Mouse (Mus musculus): Measurements from ENCODE around the gene Vwa3a. TPM values are rescaled to one million over a fixed set of nuclear protein-coding genes. Genes with fewer than 3 reads are reported as not detected.

The Vwa3a gene
- polyA plus RNA-seq, 1 experiment from 2014 or later: 0.43 TPM

GRCm38 (mm10) chr7:120836361-120836760, 97.2 kb downstream of the Vwa3a start:
- H3K4me1 ChIP-seq (ENCODE audit: control insufficient read depth, insufficient read depth, low read length): no peaks in the 10 kb centered on the region
- 7% methylated on average over 12 of the region's 12 CpGs for WGBS
- no peaks in the 10 kb centered on the region for H3K27me3 ChIP-seq (ENCODE audit: control insufficient read depth, insufficient read depth, low read length)
- H3K4me2 ChIP-seq (ENCODE audit: low read depth, low read length): peak overlapping the region; percentile 56
- H3K4me3 ChIP-seq (replicated peaks; ENCODE audit: low read length): peak overlapping the region; percentile 73
- peak overlapping the region; percentile 54 for H3K9ac ChIP-seq (ENCODE audit: low read length)
- no peak overlapping the region for H3K27ac ChIP-seq (ENCODE audit: low read length)
- ATAC-seq (ENCODE audit: insufficient read depth, low FRiP score): no peak
- H3K9me3 ChIP-seq (replicated peaks; ENCODE audit: control insufficient read depth, low read length): no peaks in the 10 kb centered on the region
- H3K36me3 ChIP-seq (ENCODE audit: control insufficient read depth, insufficient read depth, low read length): no peaks in the 10 kb centered on the region

- 52% methylated on average over 5 of the region's 5 CpGs for WGBS
These were observed 99.5 kb downstream of the Vwa3a start for GRCm38 (mm10) chr7:120838436-120839160.

GRCm38 (mm10) chr7:120839786-120840185, 100.7 kb downstream of the Vwa3a start:
- H3K9me3 ChIP-seq (replicated peaks; ENCODE audit: control insufficient read depth, low read length): no peaks in the 10 kb centered on the region
- WGBS: 88% methylated on average over 2 of the region's 2 CpGs
- no peaks in the 10 kb centered on the region for H3K27me3 ChIP-seq (ENCODE audit: control insufficient read depth, insufficient read depth, low read length)
- no peak for ATAC-seq (ENCODE audit: insufficient read depth, low FRiP score)
- H3K36me3 ChIP-seq (ENCODE audit: control insufficient read depth, insufficient read depth, low read length): no peaks in the 10 kb centered on the region
- no peak overlapping the region for H3K4me2 ChIP-seq (ENCODE audit: low read depth, low read length)
- H3K9ac ChIP-seq (ENCODE audit: low read length): no peak overlapping the region
- no peak overlapping the region for H3K4me3 ChIP-seq (replicated peaks; ENCODE audit: low read length)
- H3K4me1 ChIP-seq (ENCODE audit: control insufficient read depth, insufficient read depth, low read length): peaks cover 8% of the 10 kb centered on the region
- H3K27ac ChIP-seq (ENCODE audit: low read length): no peak overlapping the region

More at GRCm38 (mm10) chr7:120838436-120839160, 99.5 kb downstream of the Vwa3a start:
- H3K9me3 ChIP-seq (replicated peaks; ENCODE audit: control insufficient read depth, low read length): no peaks in the 10 kb centered on the region
- 0 out of 2 replicates have a peak overlapping the region, but pooled peaks have one; percentile 4 for H3K4me2 ChIP-seq (ENCODE audit: low read depth, low read length)
- H3K36me3 ChIP-seq (ENCODE audit: control insufficient read depth, insufficient read depth, low read length): no peaks in the 10 kb centered on the region
- no peaks in the 10 kb centered on the region for H3K27me3 ChIP-seq (ENCODE audit: control insufficient read depth, insufficient read depth, low read length)
- no peak for ATAC-seq (ENCODE audit: insufficient read depth, low FRiP score)
- H3K4me3 ChIP-seq (replicated peaks; ENCODE audit: low read length): no peak overlapping the region
- H3K27ac ChIP-seq (ENCODE audit: low read length): peak overlapping the region; percentile 68
- peak overlapping the region; percentile 40; the same call in 1 of the 2 replicates for H3K9ac ChIP-seq (ENCODE audit: low read length)
- no peaks in the 10 kb centered on the region for H3K4me1 ChIP-seq (ENCODE audit: control insufficient read depth, insufficient read depth, low read length)

GRCm38 (mm10) chr7:120842345-120843036, 103.4 kb downstream of the Vwa3a start, which contains the start of gene Eef2k:
Gene Eef2k (plus strand): TSS chr7:120842831.
- 3% methylated on average over 35 of the region's 35 CpGs for whole genome bisulfite sequencing
- H3K4me2 ChIP-seq (ENCODE audit: low read depth, low read length): peak within 1 kb of the TSS; percentile 90

GRCm38 (mm10) chr7:120843037-120843621, 104.0 kb downstream of the Vwa3a start:
- H3K4me1 ChIP-seq (ENCODE audit: control insufficient read depth, insufficient read depth, low read length): peaks cover 17% of the 10 kb centered on the region
- H3K9me3 ChIP-seq (replicated peaks; ENCODE audit: control insufficient read depth, low read length): no peaks in the 10 kb centered on the region
- ATAC-seq (ENCODE audit: insufficient read depth, low FRiP score): peak; percentile 86
- WGBS: under 1% methylated on average over 40 of the region's 40 CpGs
- H3K27me3 ChIP-seq (ENCODE audit: control insufficient read depth, insufficient read depth, low read length): no peaks in the 10 kb centered on the region
- peak overlapping the region; percentile 90 for H3K9ac ChIP-seq (ENCODE audit: low read length)
- peaks cover 12% of the 10 kb centered on the region; the same call in 1 of the 2 replicates for H3K36me3 ChIP-seq (ENCODE audit: control insufficient read depth, insufficient read depth, low read length)
- H3K4me2 ChIP-seq (ENCODE audit: low read depth, low read length): peak overlapping the region; percentile 90
- peak overlapping the region; percentile 98 for H3K27ac ChIP-seq (ENCODE audit: low read length)
- H3K4me3 ChIP-seq (replicated peaks; ENCODE audit: low read length): peak overlapping the region; percentile 74

More at GRCm38 (mm10) chr7:120842345-120843036, 103.4 kb downstream of the Vwa3a start, which contains the start of gene Eef2k:
- peak; percentile 96 for ATAC-seq (ENCODE audit: insufficient read depth, low FRiP score)
- Histone ChIP-seq H3K9ac (ENCODE audit: low read length) (peak within 1 kb of the TSS; percentile 90), H3K27ac (ENCODE audit: low read length) (peak within 1 kb of the TSS; percentile 98), H3K36me3 (ENCODE audit: control insufficient read depth, insufficient read depth, low read length) (peaks cover 8% of the 10 kb centered on the region; the same call in 1 of the 2 replicates), H3K9me3 (replicated peaks; ENCODE audit: control insufficient read depth, low read length) (no peaks in the 10 kb centered on the region), H3K27me3 (ENCODE audit: control insufficient read depth, insufficient read depth, low read length) (no peaks in the 10 kb centered on the region), H3K4me1 (ENCODE audit: control insufficient read depth, insufficient read depth, low read length) (peaks cover 17% of the 10 kb centered on the region), H3K4me3 (replicated peaks; ENCODE audit: low read length) (peak within 1 kb of the TSS; percentile 74)

- Histone ChIP-seq H3K9ac (ENCODE audit: low read length) (peak overlapping the region; percentile 90), H3K4me1 (ENCODE audit: control insufficient read depth, insufficient read depth, low read length) (peaks cover 21% of the 10 kb centered on the region), H3K4me3 (replicated peaks; ENCODE audit: low read length) (peak overlapping the region; percentile 74), H3K9me3 (replicated peaks; ENCODE audit: control insufficient read depth, low read length) (no peaks in the 10 kb centered on the region), H3K4me2 (ENCODE audit: low read depth, low read length) (peak overlapping the region; percentile 90), H3K27me3 (ENCODE audit: control insufficient read depth, insufficient read depth, low read length) (no peaks in the 10 kb centered on the region), H3K27ac (ENCODE audit: low read length) (peak overlapping the region; percentile 98), H3K36me3 (ENCODE audit: control insufficient read depth, insufficient read depth, low read length) (peaks cover 12% of the 10 kb centered on the region; the same call in 1 of the 2 replicates)
- ATAC-seq (ENCODE audit: insufficient read depth, low FRiP score): no peak
- WGBS: 4% methylated on average over 16 of the region's 16 CpGs
These were observed 104.8 kb downstream of the Vwa3a start for GRCm38 (mm10) chr7:120843852-120844435.

- 33% methylated on average over 9 of the region's 9 CpGs for WGBS
- Histone ChIP-seq H3K4me3 (replicated peaks; ENCODE audit: low read length) (peak overlapping the region; percentile 74), H3K4me1 (ENCODE audit: control insufficient read depth, insufficient read depth, low read length) (peaks cover 21% of the 10 kb centered on the region), H3K36me3 (ENCODE audit: control insufficient read depth, insufficient read depth, low read length) (peaks cover 12% of the 10 kb centered on the region; the same call in 1 of the 2 replicates), H3K27ac (ENCODE audit: low read length) (peak overlapping the region; percentile 98), H3K9me3 (replicated peaks; ENCODE audit: control insufficient read depth, low read length) (no peaks in the 10 kb centered on the region), H3K27me3 (ENCODE audit: control insufficient read depth, insufficient read depth, low read length) (no peaks in the 10 kb centered on the region), H3K4me2 (ENCODE audit: low read depth, low read length) (peak overlapping the region; percentile 90), H3K9ac (ENCODE audit: low read length) (peak overlapping the region; percentile 90)
- ATAC-seq (ENCODE audit: insufficient read depth, low FRiP score): no peak
These were observed 105.6 kb downstream of the Vwa3a start for GRCm38 (mm10) chr7:120844689-120845088.

- Histone ChIP-seq H3K4me2 (ENCODE audit: low read depth, low read length) (no peak overlapping the region), H3K9me3 (replicated peaks; ENCODE audit: control insufficient read depth, low read length) (no peaks in the 10 kb centered on the region), H3K36me3 (ENCODE audit: control insufficient read depth, insufficient read depth, low read length) (peaks cover 12% of the 10 kb centered on the region; the same call in 1 of the 2 replicates), H3K9ac (ENCODE audit: low read length) (no peak overlapping the region), H3K27ac (ENCODE audit: low read length) (no peak overlapping the region), H3K27me3 (ENCODE audit: control insufficient read depth, insufficient read depth, low read length) (no peaks in the 10 kb centered on the region), H3K4me1 (ENCODE audit: control insufficient read depth, insufficient read depth, low read length) (peaks cover 41% of the 10 kb centered on the region), H3K4me3 (replicated peaks; ENCODE audit: low read length) (no peak overlapping the region)
- 72% methylated on average over 3 of the region's 3 CpGs for WGBS
- no peak for ATAC-seq (ENCODE audit: insufficient read depth, low FRiP score)
These were observed 109.9 kb downstream of the Vwa3a start for GRCm38 (mm10) chr7:120848831-120849512.
